Mouse (Mus musculus): ENCODE measurements around the gene Prkch.
A peak's percentile ranks its signal among the peaks of the same experiment; 100 is the strongest.

The Prkch gene

DNA sequence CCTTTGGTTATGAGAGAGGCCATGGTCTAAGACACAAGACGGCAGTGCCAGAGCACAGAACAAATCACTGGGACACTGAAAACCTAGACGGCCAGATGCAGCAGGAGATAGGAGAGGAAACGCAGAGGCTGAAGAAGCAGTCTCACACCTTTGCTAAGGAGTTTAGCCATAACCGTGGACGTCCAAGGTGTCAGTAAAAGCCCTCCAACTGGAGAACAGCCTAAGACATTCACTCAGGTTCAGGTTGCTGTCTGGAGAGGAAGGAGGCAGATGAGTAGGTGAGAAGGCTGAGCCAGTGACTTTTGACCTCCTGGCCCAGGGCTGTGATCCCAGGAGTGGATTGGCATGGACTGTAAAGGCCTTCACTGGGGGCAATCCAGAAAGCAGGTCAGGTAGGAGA, 130.0 kb downstream of the Prkch start:
- no peak for DNase-seq (ENCODE audit: low read depth, low spot score)

DNA sequence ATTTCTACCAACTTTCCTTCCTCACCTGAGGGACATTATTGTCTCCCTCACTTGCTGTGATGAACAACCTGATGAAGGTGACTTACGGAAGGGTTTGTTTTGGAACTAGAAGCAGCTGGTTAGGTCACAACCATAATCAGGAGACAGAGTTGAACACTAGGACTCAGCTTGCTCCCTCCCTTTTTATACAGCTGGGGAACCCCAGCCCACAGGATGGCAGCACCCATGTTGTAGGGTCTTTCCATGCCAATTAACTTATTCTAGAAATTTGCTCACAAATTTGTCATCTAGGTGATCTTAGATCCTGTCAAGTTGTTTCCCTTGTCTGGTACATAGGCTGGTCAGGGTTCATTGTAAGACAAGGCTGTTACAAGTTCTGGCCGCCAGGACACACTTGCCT, 130.7 kb downstream of the Prkch start:
- no peak for DNase-seq (ENCODE audit: low read depth, low spot score)

DNA sequence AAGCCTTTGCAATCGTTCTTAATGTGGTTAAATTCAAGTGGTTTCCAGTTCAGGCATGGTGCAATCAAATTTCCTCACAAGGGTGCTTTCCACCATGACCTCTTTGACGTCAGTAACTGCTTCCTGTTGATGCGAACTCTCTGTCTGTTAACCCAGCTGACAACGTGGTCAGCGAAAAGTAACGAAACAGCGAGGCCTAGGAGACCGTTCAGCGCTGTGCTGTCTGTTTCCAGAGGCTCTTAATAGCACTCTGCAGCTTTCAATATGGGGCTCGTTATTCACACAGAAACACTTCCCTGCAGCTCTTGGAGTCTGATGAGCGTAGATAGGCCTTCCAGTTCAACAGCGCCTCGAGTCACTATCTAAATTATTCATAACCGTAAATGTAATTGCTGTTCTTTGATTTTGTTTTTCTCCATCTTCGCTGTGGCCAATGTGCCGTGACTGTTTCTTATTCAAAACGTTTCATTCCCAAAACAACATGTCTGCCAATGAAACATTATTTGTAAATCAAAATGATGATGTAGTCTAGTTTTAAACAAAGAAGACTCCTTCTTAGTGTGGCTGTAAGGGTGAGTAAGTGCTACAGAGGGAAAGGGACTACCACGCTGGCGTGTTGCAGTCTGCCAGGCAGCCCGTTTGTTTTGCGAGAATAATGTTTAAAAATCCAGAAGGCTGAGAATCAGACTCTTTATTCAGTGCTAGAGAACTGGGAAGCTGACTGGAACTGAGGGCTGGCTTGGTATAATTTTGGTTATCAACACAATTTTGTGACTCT, 131.5 kb downstream of the Prkch start:
- DNase-seq (ENCODE audit: low read depth, low spot score), result no peak

DNA sequence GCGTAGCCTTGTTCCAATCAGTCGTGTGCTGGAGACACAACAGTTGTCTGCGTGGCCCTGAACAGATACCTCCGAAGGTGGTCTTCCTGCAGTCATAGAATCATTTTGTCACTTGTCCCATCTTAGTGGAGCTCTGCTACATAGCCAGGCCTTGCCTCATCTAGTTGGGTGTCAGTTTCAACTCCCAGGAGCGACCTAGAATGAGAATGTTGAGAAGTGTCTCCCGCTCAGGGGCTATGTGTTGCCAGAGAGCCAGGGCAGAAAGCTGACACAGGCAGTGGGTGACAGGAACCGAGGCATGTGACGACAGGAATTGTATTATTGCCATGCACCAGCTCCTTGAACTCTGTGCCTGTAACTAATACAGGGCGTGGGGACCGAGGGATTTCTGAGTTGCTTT, 133.4 kb downstream of the Prkch start:
- DNase-seq (ENCODE audit: low read depth, low spot score), result no peak

DNA sequence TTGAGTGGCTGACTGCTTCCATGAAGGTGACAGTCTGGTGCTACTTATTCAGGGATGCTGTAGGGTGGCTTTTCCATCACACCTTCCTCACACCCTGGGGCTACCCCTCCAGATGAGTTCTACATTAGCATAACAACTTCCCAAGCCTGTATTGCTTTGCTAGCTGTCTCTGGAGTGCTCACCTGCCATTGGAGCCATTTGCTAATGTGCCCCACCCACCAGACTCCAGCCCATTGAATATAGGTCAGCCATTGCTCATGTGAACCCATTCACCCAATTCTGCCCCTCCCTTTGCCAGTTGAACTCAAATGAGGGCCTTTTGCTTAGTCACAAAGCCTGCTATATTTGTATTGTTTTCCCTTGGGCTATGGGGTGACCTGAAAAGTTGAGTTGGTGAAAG, 135.2 kb downstream of the Prkch start:
- no peak for DNase-seq (ENCODE audit: low read depth, low spot score)

DNA sequence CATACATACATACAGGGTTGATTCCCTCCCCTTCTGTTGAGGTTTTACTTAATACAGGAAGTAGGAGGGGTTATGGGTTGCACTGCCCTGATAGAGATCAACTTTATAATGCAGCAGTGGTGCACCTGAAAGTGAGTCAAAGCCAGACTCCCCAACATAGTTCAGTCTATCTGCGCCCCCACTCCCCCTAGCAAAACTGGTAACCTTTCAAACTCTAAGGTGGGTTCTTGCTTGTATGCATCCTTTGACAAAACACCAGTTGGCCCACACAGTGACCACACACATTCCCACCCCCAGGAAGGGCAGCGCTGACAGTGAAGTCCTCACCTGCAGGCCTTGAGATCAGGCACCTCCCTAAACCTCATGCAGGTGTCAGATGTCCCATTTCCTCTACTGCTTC, 135.9 kb downstream of the Prkch start:
- no peak for DNase-seq (ENCODE audit: low read depth, low spot score)

DNA sequence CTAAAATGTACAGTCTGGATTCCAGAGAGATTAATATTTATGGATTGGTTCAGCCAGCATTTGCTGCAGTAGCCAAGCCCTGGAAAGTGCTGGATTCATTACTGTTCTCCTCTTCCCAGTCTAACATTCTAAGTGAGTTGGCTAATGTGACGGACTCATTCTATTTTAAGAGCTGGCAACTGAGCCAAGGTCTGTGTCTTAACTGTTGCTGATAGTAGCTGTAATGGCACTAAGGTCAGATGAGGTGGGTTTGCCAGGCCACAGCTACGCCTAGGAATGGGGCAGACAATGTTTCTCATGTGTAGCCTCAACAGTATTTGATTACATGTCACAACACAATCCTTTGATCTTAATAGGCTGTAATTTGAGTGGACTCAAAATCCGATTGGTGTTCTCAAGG, 137.5 kb downstream of the Prkch start:
- DNase-seq (ENCODE audit: low read depth, low spot score), result peak; percentile 66

DNA sequence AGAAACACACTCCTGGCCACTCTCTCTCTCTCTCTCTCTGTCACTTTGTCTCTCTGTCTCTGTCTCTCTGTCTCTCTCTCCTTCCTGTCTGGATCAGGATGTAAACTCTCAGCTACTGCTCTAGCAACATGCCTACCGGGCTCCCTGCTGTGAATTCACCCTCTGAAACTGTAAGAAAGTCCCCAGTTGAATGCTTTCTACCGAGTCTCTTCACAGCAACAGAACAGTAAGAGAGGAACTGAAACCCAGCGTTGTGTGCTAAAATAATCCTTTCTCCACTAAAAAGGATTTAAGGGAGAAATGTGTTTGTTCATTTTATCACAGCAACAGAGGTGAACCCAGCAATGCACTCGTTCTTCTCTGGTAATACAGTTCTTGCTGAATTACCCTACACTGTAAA, 138.5 kb downstream of the Prkch start:
- no peak for DNase-seq (ENCODE audit: low read depth, low spot score)

DNA sequence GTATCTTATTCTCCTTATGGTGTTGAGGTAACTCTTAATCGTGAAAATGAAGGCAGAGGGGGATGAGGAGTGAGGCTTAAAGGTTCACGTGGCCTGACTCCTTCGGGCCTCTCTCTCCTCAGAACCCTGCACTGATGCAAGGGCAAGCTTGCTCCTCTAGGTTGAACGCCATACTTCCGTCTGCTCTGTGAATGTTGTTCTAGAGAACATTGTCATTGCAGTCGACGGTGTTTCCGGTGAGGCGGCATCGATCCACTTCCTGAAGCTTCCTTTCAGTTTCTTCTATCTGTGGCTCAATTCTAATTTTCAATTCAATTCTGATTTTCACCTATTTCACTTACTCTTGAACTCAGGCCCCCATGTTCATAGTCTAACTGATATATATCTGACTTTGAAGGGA, 139.3 kb downstream of the Prkch start:
- no peak for DNase-seq (ENCODE audit: low read depth, low spot score)

DNA sequence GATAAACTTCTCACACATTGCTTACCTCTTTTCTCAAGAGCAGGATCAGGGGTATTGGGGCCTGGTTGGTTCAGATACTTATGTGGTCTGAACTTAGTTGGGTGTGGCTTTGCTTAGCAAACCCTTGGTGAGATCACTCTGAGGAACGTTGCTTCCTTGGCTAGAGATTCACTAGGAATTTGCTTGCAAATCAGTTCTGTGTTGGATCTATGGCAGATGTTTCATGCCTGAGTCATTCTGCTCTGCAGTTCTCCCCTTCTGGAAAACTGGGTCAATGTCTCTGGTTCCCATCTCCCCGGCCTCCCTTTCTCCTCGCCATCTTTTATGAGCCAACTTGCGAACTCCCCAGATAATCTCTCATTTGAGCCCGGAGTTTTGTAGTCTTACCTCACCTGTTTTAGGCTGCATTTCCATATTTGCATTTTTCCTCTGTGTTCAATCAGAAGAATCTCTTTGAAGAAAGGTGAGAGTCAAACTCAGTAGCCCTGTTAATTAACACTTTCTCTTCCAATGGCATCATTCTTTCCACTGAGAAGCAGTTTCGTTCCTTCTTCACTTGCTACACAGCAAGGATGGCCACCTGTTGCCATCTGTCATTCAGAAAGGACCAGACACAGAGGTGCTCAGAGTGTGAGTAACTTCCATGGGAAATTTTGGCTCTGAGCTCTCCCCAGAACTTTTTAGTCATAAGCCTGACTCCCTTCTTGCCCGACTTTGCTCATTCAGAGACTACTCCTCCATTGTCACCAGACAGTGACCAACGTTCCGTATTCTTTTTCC, 141.4 kb downstream of the Prkch start:
- DNase-seq (ENCODE audit: low read depth, low spot score), result peak; percentile 67

DNA sequence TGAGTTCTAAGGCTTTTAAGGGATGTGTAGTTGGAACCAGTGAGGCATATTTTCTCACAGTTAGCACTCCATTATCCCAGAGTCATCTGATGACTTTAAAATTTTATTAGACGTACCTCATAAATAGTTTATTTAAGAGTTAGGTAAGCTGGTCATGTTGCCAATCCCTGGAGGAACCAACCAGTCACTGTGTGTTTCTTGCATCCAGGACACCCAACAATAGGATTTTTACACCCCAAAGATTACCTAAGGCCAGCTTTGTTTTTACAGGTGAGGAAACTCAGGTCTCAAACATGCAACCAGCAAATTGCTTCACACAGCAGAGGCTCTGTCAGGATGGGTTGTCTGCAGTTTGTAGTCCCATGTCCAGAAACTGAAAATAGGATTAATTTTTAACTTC, 142.4 kb downstream of the Prkch start:
- DNase-seq (ENCODE audit: low read depth, low spot score), result no peak

DNA sequence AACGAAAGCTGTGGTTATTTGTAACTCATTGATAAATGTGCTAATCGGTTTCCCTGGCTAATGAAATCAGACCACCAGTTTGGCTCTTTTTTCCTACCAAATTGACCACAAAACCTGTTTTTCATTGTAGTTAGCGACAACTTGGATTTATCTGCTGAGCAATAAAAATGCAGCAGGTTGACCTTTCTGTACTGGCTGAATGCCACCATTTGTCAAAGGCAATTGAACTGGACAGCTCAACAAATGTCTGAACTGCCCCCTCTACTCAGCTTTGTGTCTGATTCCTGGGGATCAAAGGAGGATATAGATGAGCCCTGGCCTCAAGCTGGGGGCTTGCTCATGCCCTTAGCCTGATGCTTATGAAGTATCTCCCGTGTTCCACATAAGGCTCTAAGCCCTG, 146.0 kb downstream of the Prkch start:
- DNase-seq (ENCODE audit: low read depth, low spot score), result no peak

DNA sequence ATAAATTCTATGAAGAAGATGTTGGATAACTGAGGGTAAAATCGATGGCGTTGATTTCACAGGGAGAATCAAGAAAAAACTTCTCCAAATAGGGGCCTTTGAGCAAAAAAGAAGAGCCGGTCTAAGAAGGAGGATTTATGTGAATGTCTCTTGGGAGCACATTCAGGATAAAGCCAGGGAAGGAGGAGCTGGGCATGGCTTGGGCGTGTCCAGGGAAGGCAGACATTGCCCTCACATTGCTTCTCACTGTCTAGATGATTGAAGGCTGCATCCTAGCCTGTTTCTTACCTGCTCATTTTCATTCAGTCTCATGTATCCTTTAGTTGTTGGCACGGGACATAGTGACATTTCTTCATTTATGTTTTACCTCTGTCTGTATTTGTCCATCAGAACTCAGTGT, 146.5 kb downstream of the Prkch start:
- no peak for DNase-seq (ENCODE audit: low read depth, low spot score)

DNA sequence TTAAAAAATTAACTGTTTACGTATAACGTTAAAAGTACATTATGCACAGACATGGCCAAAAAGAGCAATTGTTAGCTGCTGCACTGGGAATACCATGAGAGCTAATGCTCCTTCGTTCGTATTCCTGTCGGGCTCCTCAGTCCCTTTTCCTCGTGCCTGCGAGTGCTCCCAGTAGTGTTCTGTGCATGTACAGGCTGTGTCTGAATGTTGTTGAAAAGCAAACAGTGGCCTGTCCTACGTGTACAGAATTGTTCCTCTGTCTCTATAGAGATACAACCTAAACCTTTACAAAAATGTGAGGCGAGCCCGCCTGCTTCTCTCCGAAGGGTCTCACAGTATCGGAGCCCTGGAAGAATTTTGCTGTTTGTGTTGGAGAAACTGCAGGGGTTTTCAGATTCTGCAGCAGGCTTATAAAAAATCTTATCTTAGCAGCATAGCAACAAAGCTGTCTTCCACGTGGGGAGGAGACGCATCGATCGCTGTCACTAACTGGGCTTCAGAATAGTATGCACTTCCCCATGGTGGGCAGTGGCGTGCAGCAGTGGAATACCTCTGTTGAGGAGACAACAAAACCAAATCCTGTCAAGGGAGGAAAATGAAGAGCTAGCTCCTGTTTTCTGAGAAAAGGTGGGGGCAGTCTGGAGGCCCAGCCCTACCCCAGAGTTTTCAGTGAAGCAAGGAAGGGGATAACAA, 147.4 kb downstream of the Prkch start:
- no peak for DNase-seq (ENCODE audit: low read depth, low spot score)

DNA sequence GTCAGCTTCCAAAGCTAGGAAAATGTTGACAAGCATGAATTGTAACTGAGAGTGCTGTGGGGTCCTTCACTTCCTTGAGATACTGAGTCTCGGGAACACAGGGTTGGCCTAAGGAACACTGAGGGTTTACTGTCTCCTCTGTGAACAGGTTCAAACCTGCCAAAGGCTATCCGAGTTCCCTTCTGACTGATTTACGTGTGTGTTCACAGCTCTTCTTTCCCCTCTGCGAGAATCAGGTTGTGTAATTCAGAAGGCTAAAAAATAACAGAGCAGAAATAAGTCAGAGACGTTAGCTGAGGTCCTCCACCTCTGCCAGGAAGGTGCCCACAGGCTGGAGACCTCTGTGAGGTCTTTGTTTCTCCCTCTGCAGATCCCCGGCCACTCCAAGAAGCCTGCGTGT, 148.3 kb downstream of the Prkch start:
- DNase-seq (ENCODE audit: low read depth, low spot score), result peak; percentile 26

DNA sequence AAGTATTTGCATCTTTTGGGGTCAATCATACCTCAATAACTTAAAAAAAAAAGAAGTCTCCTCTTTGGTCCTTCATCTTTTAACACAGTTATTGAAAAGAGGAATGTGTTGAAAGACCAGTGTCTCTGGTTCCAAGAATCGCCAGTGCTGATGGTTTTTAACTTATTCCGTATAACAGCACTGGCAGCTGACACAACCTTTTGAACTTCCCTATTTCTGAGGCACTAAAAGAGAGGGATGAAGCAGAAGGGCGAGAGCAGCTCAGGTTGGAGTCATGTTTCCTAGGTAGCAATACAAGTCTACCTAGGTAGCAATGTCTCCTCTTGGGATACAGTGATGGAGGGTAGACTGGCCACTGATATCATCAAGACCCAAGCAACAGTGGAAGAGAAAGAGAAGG, 152.3 kb downstream of the Prkch start:
- no peak for DNase-seq (ENCODE audit: low read depth, low spot score)

DNA sequence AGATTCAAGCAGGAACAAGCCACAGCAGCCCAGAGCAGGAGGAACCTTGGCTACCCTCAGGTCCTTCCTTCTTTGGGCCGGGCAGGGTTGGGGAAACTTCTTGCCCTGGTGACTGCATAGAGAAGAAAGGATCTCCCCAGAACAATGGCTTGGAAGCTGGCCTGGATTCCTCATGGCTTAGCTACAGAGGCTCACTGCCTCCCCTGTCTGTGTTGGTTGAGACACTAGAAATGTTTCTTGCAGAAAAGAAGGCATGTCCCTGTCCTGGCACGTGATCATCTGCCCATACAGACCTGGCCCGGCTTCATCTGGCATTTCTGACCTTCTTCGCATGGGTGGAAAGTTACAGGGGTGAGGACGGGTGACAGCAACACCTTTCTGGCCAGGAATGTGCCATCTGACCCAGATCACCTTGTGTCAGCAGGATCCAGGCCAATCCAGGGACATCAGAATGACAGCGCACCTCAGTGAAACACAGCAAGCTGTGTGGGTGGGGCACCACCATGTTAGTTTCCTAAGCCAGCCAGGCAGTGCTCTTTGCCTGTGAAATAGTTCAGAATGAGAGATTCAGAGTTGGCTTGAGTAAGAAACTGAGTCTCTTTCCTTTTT, 155.1 kb downstream of the Prkch start:
- no peak for DNase-seq (ENCODE audit: low read depth, low spot score)

DNA sequence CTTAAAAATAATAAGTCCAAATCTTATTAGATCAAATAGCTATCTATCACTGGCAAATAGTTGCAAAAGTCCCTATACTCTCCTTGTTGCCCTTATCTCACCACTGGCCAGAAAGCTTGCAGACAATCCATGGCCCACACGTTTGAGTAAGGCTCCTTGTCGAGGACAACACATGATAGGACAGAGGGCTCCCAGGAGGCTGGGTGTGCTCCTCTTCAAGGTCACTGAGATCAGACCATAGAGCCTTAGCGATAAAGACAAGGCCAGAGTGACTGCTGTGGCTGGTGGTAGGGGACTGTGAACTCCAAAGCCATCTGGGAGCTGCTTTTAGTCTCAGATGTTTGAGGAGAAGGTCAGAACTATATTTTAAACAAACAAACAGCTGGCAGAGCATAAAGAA, 158.0 kb downstream of the Prkch start:
- no peak for DNase-seq (ENCODE audit: low read depth, low spot score)

DNA sequence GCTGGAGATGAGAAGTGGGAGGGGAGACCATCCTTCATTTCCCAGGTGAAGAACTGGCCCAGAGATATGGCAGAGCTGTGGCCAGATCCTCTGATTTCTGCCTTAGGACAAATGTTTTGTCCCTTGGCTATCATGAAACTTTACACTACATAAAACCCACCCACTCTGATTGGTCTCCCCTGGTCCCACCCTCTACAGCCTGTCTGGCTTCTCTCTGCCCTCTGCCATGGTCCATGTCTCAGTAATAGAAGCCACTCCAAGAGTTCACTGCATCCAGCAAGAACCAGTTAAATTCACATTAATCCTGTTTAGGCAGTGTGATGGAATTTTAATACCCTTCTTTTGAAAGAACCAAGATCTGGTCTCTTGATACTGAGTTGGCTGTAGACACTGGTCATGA, 158.5 kb downstream of the Prkch start:
- DNase-seq (ENCODE audit: low read depth, low spot score), result no peak

DNA sequence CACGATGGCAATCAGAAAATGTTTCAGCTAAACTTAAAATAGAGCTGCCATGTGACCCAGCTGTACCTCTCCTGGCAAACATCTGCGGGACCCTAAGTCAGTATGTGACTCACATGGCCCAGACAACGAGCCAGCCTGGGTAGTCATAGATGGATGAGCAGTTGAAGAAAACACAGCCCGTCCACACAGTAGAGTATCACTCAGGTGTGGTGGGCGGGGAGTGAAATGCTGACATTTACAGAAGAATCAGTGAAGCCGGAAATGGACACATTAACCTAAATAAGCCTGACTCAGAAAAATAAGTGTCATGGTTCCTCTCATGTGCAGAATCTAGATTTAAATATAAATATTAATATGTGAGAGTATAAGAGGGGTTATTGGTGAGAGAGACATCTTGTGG, 161.5 kb downstream of the Prkch start:
- no peak for DNase-seq (ENCODE audit: low read depth, low spot score)

DNA sequence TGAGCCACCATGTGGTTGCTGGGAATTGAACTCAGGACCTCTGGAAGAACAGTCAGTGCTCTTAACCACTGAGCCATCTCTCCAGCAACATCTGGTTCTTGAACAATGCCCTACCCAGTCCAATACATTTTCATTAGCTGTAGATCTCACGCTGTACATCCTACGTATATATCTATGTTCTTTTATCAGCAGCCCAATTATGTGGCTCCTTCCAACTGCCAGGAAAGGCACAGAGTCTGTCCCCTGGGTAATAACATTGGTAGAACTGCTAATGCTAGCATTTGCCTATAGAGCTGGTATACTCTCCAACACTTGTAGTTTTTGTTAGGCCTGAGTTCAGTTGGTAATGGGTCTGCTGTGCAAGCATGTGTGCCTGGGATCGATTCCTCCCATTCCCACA, 163.8 kb downstream of the Prkch start:
- no peak for DNase-seq (ENCODE audit: low read depth, low spot score)

DNA sequence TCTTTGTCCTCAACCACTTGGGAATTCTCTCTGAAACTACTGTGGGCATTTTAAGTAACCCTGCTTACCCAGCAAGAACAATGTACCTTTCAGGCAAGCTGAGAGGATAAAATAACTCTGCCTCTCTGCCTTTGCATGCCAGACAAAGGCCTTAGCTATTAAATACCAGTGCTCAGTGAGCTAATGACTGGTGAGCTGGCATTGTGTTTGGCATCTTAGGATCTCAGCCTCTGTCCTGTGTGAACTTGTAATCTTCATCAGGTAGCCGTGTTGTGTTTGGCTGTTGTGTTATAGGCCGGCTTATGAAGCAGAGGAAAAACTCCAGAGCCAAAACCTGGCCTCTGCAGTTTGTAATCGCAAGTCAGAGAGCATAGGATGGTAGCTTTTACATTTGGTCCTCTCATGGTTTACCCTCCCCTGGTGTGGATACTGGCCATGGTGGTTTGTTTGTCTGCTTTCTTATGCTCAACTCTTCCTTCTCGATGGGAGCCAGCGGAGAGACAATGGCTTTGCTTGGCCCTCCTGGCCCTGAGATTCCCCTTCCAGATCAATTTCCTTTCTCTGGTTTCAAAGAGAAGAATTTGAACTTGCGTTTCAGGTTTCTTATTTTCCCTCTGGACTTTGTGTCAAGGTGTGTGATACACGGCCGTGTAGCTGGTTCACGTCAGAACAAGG, 170.0 kb downstream of the Prkch start:
- DNase-seq (ENCODE audit: low read depth, low spot score), result no peak
